Mouse (Mus musculus) hindbrain, embryonic 15.5 days (tissue): ENCODE results near the gene Cib1. TPM values are rescaled to one million over a fixed set of nuclear protein-coding genes. Genes with fewer than 3 reads are reported as not detected.

Experiments used
- ATAC-seq: fragments of 200-750 bp; cut with Nextera tagmentation; 2 replicates; pipeline ENCODE4 v1.8.0; 2017; ENCODE audit warnings: low read depth, moderate number of reproducible peaks, moderate TSS enrichment; ENCODE audit not compliant: low FRiP score
- H3K27ac ChIP-seq: fragments of 300-500 bp; sonication (generic); replicated peaks from 2 replicates; pipeline ENCODE4 v1.5.1; 2015; ENCODE audit warnings: mild to moderate bottlenecking, inconsistent platforms
- H3K27me3 ChIP-seq: fragments of 300-500 bp; sonication (generic); 2 replicates; pipeline ENCODE4 v1.6.1; 2015; ENCODE audit warnings: control low read depth, inconsistent platforms
- H3K36me3 ChIP-seq: fragments of 300-500 bp; sonication (generic); 2 replicates; pipeline ENCODE4 v1.6.1; 2015; ENCODE audit warnings: control low read depth, inconsistent platforms
- H3K4me1 ChIP-seq: fragments of 300-500 bp; sonication (generic); replicated peaks from 2 replicates; pipeline ENCODE4 v1.6.1; 2015; ENCODE audit warnings: control low read depth, inconsistent platforms
- H3K4me2 ChIP-seq: fragments of 300-500 bp; sonication (generic); 2 replicates; pipeline ENCODE4 v1.6.1; 2015; ENCODE audit warnings: moderate library complexity, mild to moderate bottlenecking, inconsistent platforms
- H3K4me3 ChIP-seq: fragments of 300-500 bp; sonication (generic); 2 replicates; pipeline ENCODE4 v1.5.1; 2015; ENCODE audit warnings: mild to moderate bottlenecking, inconsistent platforms
- H3K9ac ChIP-seq: fragments of 300-500 bp; sonication (generic); 2 replicates; pipeline ENCODE4 v1.6.1; 2015; ENCODE audit warnings: inconsistent platforms
- H3K9me3 ChIP-seq: fragments of 300-500 bp; sonication (generic); 2 replicates; pipeline ENCODE4 v1.6.1; 2016; ENCODE audit warnings: control low read depth, inconsistent platforms
- WGBS: fragments of 180-500 bp; shearing (Covaris S2); methylation state at CpG from one replicate; pipeline ENCODE4 v1.1.7; 2015; 5-methylcytosine and 5-hydroxymethylcytosine counted together
- polyA plus RNA-seq: library from polyadenylated mRNA; unstranded; fragments of >200 nt; fragmentation: Nextera tagmentation; extraction: Ambion mirVana; gene quantifications from 2 replicates; pipeline ENCODE4 v1.2.1, GENCODE M21; 2015

Cib1 gene
- polyA plus RNA-seq, 1 experiment from 2014 or later: 36.4 TPM

DNA sequence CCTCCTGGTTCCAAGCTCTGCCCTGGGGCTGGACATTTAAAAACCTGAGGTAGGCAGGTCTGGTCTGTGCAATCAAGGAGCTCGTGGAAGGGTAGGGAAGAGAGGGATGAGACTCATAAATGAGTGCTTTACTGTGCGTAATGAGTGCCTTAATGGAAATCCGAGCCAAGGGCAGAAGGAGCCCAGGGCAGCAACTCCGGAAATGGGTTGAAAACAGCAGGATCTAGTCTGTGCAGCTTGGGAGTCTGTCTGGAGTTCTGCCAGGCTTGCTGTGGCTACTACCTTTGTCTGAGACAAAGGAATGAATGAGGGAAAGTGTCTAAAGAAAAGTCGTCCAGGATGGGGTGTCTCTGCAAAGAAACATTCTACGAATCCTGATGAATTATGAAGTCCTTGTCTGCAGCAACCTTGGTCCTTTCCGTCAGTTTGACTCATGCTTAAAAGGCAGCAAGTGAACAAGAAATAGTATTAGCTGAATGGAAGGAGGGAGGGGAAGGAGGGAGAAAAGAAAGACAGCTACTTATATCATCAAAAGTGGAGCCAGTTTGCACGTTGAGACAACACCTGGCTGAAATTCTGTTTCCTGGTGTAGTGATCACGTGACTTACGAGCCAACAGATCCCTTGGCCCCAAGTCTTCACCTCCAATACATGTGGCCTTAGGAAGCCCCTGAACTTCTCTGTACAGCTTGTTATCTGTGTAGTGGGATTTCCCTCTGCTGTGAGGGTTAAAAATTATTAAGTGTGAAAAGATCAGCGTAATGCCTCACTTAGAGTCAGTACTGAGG is 43.3 kb downstream of the Cib1 start:
- H3K4me3 ChIP-seq: no peak overlapping the region
- 33% methylated on average over 11 of the region's 11 CpGs for WGBS
- H3K4me1 ChIP-seq: peaks cover 69% of the 10 kb centered on the region
- no peak for ATAC-seq
- H3K36me3 ChIP-seq: no peaks in the 10 kb centered on the region
- no peaks in the 10 kb centered on the region for H3K27me3 ChIP-seq
- H3K27ac ChIP-seq: peak overlapping the region; percentile 48
- H3K9ac ChIP-seq: no peak overlapping the region
- H3K4me2 ChIP-seq: peak overlapping the region; percentile 11; the same call in 1 of the 2 replicates
- H3K9me3 ChIP-seq: no peaks in the 10 kb centered on the region

DNA sequence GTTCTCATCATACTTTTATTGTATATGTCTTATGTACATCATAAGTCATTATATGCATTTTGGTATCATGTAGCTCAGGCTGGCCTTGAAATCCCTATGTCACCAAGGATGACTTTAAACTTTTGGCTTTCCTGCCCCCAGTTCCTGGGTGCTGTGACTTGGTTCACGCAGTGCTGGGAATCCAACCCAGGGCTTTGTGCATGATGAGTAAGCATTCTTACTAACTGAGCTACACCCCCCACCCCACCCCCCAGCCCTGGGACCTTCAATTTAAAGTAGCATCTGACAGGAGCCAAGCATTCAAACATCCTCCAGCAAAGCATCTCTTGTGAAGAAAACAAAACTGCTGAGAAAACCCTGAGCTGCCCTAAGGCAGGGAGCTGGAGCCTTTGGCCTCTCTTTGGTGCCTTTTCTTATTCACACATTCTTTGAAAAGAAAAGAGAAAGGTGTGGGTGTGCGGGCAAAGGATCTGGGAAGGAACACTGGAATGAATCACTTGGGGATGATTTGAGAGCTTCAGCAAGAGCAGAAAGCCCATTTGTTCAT is 44.0 kb downstream of the Cib1 start:
- peak overlapping the region; percentile 11; the same call in 1 of the 2 replicates for H3K4me2 ChIP-seq
- 53% methylated on average over 2 of the region's 2 CpGs for WGBS
- peaks cover 62% of the 10 kb centered on the region for H3K4me1 ChIP-seq
- no peak overlapping the region for H3K4me3 ChIP-seq
- no peaks in the 10 kb centered on the region for H3K36me3 ChIP-seq
- no peak overlapping the region for H3K9ac ChIP-seq
- H3K27me3 ChIP-seq: no peaks in the 10 kb centered on the region
- peak overlapping the region; percentile 48 for H3K27ac ChIP-seq
- H3K9me3 ChIP-seq: no peaks in the 10 kb centered on the region
- no peak for ATAC-seq

DNA sequence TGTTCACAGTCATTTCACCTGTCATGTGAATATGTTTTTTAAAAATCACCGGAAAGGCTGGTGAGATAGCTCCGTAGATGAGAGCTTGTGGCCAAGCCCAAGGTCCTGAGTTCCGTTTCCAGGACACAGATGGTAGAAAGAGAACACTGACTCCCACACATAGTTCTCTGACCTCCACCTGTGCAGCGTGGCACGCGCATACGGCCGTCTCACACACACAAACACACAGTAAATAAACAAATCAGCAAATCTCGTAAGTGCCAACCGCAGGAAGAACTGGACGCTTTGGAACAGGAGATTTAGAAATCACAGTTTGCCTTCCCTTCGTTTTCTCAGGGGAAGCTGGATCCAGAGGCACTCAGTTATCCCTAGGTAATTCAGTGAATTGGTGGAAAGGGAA is 45.1 kb downstream of the Cib1 start:
- H3K4me1 ChIP-seq: peaks cover 52% of the 10 kb centered on the region
- H3K4me3 ChIP-seq: peak overlapping the region; percentile 43
- H3K9me3 ChIP-seq: no peaks in the 10 kb centered on the region
- no peak for ATAC-seq
- peak overlapping the region; percentile 65 for H3K4me2 ChIP-seq
- peak overlapping the region; percentile 73 for H3K27ac ChIP-seq
- peak overlapping the region; percentile 29 for H3K9ac ChIP-seq
- no peaks in the 10 kb centered on the region for H3K27me3 ChIP-seq
- 41% methylated on average over 12 of the region's 12 CpGs for WGBS
- H3K36me3 ChIP-seq: no peaks in the 10 kb centered on the region

- no peaks in the 10 kb centered on the region for H3K36me3 ChIP-seq
- H3K27me3 ChIP-seq: no peaks in the 10 kb centered on the region
- no peaks in the 10 kb centered on the region for H3K9me3 ChIP-seq
- peaks cover 44% of the 10 kb centered on the region for H3K4me1 ChIP-seq
- peak; percentile 92 for ATAC-seq
- H3K27ac ChIP-seq: peak within 1 kb of the TSS; percentile 73
- H3K4me2 ChIP-seq: peak within 1 kb of the TSS; percentile 65
- H3K9ac ChIP-seq: peak within 1 kb of the TSS; percentile 29
- peak within 1 kb of the TSS; percentile 43 for H3K4me3 ChIP-seq
- WGBS: under 1% methylated on average over 51 of the region's 51 CpGs
These were observed 45.9 kb downstream of the Cib1 start, which contains the start of gene Sema4b for GRCm38 (mm10) chr7:80186531-80187296. Gene Sema4b (plus strand): TSS chr7:80186841.

- ATAC-seq: no peak
- Histone ChIP-seq H3K9me3 (no peaks in the 10 kb centered on the region), H3K27ac (no peak overlapping the region), H3K4me2 (peak overlapping the region; percentile 65), H3K4me3 (peak overlapping the region; percentile 43), H3K9ac (no peak overlapping the region), H3K36me3 (no peaks in the 10 kb centered on the region), H3K27me3 (no peaks in the 10 kb centered on the region), H3K4me1 (peaks cover 38% of the 10 kb centered on the region)
- 18% methylated on average over 8 of the region's 8 CpGs for WGBS
These were observed 46.6 kb downstream of the Cib1 start for GRCm38 (mm10) chr7:80186021-80186420.

DNA sequence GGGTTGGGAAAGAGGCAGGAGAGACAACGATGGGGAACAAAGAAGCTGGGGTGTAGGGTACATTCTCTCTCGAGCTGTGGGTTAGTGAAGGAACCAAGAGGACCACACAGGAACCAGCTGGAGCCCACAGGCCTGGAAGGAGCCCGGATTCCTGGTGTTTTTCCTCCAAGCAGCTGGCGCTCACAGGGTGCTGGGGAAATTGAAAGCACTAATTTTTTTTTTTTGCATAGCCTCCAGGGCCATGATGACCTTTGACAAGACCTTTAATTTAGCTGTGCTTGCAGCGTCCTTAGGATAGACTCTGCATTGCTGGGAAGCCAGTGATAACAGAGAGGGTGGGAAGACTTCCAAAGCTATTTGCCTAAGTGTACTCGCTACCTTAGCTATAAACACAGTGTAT is 47.6 kb downstream of the Cib1 start:
- Histone ChIP-seq H3K36me3 (no peaks in the 10 kb centered on the region), H3K27me3 (no peaks in the 10 kb centered on the region), H3K9ac (no peak overlapping the region), H3K4me3 (no peak overlapping the region), H3K4me2 (no peak overlapping the region), H3K4me1 (peaks cover 38% of the 10 kb centered on the region), H3K9me3 (no peaks in the 10 kb centered on the region), H3K27ac (no peak overlapping the region)
- 55% methylated on average over 6 of the region's 6 CpGs for WGBS
- ATAC-seq: no peak

DNA sequence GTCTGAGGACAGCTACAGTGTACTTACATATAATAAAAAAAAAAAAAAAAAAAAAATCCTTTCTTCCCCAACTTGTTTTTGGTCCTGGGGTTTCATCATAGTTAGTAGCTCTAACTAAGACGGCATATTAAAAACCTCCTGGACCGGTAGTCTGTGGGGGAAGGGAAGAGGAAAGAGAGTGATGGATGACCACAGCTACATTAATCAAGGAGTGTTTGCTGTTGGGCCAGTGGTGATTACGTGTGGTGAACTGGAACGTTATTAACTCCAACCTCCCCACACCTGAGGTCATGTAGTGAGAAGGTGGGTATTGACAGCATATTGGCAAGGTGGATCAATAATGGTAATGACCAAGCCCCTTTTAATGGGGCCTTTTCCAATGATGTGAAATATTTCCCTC is 48.1 kb downstream of the Cib1 start:
- no peak for ATAC-seq
- Histone ChIP-seq H3K4me3 (no peak overlapping the region), H3K9ac (no peak overlapping the region), H3K4me2 (no peak overlapping the region), H3K27me3 (no peaks in the 10 kb centered on the region), H3K36me3 (no peaks in the 10 kb centered on the region), H3K4me1 (peaks cover 37% of the 10 kb centered on the region), H3K9me3 (no peaks in the 10 kb centered on the region), H3K27ac (no peak overlapping the region)
- 61% methylated on average over 4 of the region's 4 CpGs for WGBS

DNA sequence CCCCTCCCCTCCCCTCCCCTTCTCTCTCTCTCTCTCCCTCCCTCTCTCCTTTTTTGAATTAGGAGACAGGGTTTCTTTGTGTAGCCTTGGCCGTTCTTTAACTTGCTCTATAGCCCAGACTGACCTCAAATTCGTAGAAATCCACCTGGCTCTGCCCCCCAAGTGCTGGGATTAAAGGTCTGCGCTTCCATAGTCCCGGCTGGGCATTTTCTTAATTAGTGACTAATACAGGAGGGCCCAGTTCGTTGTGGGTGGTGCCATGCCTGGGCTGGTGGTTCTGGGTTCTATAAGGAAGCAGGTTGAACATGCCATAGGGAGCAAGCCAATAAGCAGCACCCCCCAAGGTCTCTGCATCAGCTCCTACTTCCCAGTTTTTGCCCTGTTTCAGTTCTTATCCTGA is 48.6 kb downstream of the Cib1 start:
- H3K4me1 ChIP-seq: peaks cover 31% of the 10 kb centered on the region
- WGBS: 43% methylated on average over 5 of the region's 5 CpGs
- H3K4me3 ChIP-seq: no peak overlapping the region
- H3K27ac ChIP-seq: no peak overlapping the region
- no peaks in the 10 kb centered on the region for H3K27me3 ChIP-seq
- no peak overlapping the region for H3K9ac ChIP-seq
- H3K4me2 ChIP-seq: no peak overlapping the region
- ATAC-seq: no peak
- H3K9me3 ChIP-seq: no peaks in the 10 kb centered on the region
- H3K36me3 ChIP-seq: no peaks in the 10 kb centered on the region

DNA sequence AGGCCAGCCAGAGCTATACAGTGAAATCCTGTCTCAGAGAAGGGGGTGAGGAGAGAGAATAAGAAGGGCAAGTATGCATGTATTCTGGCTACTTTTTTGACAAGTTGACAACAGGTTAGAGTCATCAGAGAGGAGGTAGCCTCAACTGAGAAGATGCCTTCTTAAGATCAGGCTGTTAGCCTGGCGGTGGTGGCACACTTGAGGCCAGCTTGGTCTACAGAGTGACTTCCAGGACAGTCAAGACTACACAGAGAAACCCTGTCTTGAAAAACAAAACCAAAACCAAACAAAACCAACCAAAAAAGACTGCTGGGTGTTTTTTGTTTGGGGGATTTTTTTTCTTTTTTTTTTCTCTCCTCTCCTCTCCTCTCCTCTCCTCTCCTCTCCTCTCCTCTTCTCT is 49.1 kb downstream of the Cib1 start:
- H3K9ac ChIP-seq: no peak overlapping the region
- no peak overlapping the region for H3K27ac ChIP-seq
- no peaks in the 10 kb centered on the region for H3K9me3 ChIP-seq
- no peak overlapping the region for H3K4me2 ChIP-seq
- peaks cover 26% of the 10 kb centered on the region for H3K4me1 ChIP-seq
- 87% methylated on average over 1 of the region's 1 CpGs for WGBS
- no peaks in the 10 kb centered on the region for H3K36me3 ChIP-seq
- H3K27me3 ChIP-seq: no peaks in the 10 kb centered on the region
- H3K4me3 ChIP-seq: no peak overlapping the region
- no peak for ATAC-seq

GRCm38 (mm10) chr7:80182139-80182538 is 50.5 kb downstream of the Cib1 start:
- H3K27ac ChIP-seq: no peak overlapping the region
- no peak overlapping the region for H3K9ac ChIP-seq
- peaks cover 12% of the 10 kb centered on the region for H3K4me1 ChIP-seq
- no peaks in the 10 kb centered on the region for H3K9me3 ChIP-seq
- no peak overlapping the region for H3K4me2 ChIP-seq
- H3K27me3 ChIP-seq: no peaks in the 10 kb centered on the region
- ATAC-seq: no peak
- no peaks in the 10 kb centered on the region for H3K36me3 ChIP-seq
- no peak overlapping the region for H3K4me3 ChIP-seq

GRCm38 (mm10) chr7:80181078-80181477 is 51.5 kb downstream of the Cib1 start:
- Histone ChIP-seq H3K4me1 (peaks cover 3% of the 10 kb centered on the region), H3K4me2 (no peak overlapping the region), H3K27me3 (no peaks in the 10 kb centered on the region), H3K27ac (no peak overlapping the region), H3K9ac (no peak overlapping the region), H3K36me3 (no peaks in the 10 kb centered on the region), H3K9me3 (no peaks in the 10 kb centered on the region), H3K4me3 (no peak overlapping the region)
- 63% methylated on average over 2 of the region's 2 CpGs for WGBS
- no peak for ATAC-seq

DNA sequence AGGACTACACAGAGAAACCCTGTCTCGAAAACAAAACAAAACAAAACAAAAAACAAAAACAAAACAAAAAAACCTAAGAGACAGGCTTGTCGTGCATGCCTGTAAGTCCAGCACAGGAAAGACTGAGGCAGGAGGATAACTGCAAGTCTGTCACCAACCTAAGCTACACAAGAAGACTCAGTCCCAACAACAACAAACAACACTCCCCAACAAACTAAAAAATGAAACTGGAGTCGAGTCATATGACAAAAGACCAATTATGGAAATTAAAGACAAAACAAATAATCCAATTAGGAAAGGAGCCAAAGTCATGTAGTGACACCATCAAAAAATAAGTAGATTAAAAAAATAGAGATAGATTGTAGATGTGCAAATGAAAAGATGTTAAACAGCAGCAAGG is 52.4 kb downstream of the Cib1 start:
- 74% methylated on average over 3 of the region's 3 CpGs for WGBS
- Histone ChIP-seq H3K4me2 (no peak overlapping the region), H3K9ac (no peak overlapping the region), H3K36me3 (no peaks in the 10 kb centered on the region), H3K4me1 (no peaks in the 10 kb centered on the region), H3K4me3 (no peak overlapping the region), H3K27ac (no peak overlapping the region), H3K9me3 (no peaks in the 10 kb centered on the region), H3K27me3 (no peaks in the 10 kb centered on the region)
- ATAC-seq: no peak
